Mouse (Mus musculus) forebrain, embryonic 12.5 days (tissue): ENCODE data around the gene Senp7. TPM values are rescaled to one million over a fixed set of nuclear protein-coding genes. Genes with fewer than 3 reads are reported as not detected.
A peak's percentile ranks its signal among the peaks of the same experiment; 100 is the strongest.
"Not testable (repeated sequence)": the region's sequence is repeated elsewhere in the genome, so short reads cannot be mapped to it uniquely, and the experiment has no call there.

Experiments
- ATAC-seq: fragments of 200-750 bp; cut with Nextera tagmentation; 2 replicates; pipeline ENCODE4 v1.8.0; 2017; ENCODE audit warnings: moderate TSS enrichment; ENCODE audit not compliant: low FRiP score
- H3K27ac ChIP-seq: fragments of 300-500 bp; sonication (generic); 2 replicates; pipeline ENCODE4 v1.5.1; 2016; ENCODE audit warnings: mild to moderate bottlenecking
- H3K27me3 ChIP-seq: fragments of 300-500 bp; sonication (generic); 2 replicates; pipeline ENCODE4 v1.6.1; 2016; ENCODE audit warnings: mild to moderate bottlenecking
- H3K36me3 ChIP-seq: fragments of 300-500 bp; sonication (generic); replicated peaks from 2 replicates; pipeline ENCODE4 v1.6.1; 2016; ENCODE audit warnings: mild to moderate bottlenecking
- H3K4me1 ChIP-seq: fragments of 300-500 bp; sonication (generic); 2 replicates; pipeline ENCODE4 v1.6.1; 2016
- H3K4me2 ChIP-seq: fragments of 300-500 bp; sonication (generic); 2 replicates; pipeline ENCODE4 v1.6.1; 2016; ENCODE audit warnings: mild to moderate bottlenecking, moderate library complexity
- H3K4me3 ChIP-seq: fragments of 300-500 bp; sonication (generic); replicated peaks from 2 replicates; pipeline ENCODE4 v1.5.1; 2016; ENCODE audit warnings: mild to moderate bottlenecking
- H3K9ac ChIP-seq: fragments of 300-500 bp; sonication (generic); 2 replicates; pipeline ENCODE4 v1.6.1; 2016; ENCODE audit warnings: mild to moderate bottlenecking
- H3K9me3 ChIP-seq: fragments of 300-500 bp; sonication (generic); 2 replicates; pipeline ENCODE4 v1.6.1; 2016
- WGBS: fragments of 180-500 bp; shearing (Covaris S2); methylation state at CpG from one replicate; pipeline ENCODE4 v1.1.7; 2016; 5-methylcytosine and 5-hydroxymethylcytosine counted together
- polyA plus RNA-seq: library from polyadenylated mRNA; unstranded; fragments of >200 nt; fragmentation: Nextera tagmentation; extraction: Ambion mirVana; gene quantifications from 2 replicates; pipeline ENCODE4 v1.2.1, GENCODE M21; 2016

Gene Senp7
- polyA plus RNA-seq = 43.8 and 49.2 TPM in 2 replicates

- H3K4me2 ChIP-seq, H3K4me1 ChIP-seq, H3K27ac ChIP-seq, H3K27me3 ChIP-seq, H3K9ac ChIP-seq, H3K4me3 ChIP-seq, H3K36me3 ChIP-seq, ATAC-seq, H3K9me3 ChIP-seq: not testable (repeated sequence)
- WGBS = no CpG with 5 or more reads among the region's 4 CpGs
Observed at GRCm38 (mm10) chr16:56048038-56048437, at the start of gene Senp7. Gene Senp7, plus strand, starts transcription at chr16:56048338.

DNA sequence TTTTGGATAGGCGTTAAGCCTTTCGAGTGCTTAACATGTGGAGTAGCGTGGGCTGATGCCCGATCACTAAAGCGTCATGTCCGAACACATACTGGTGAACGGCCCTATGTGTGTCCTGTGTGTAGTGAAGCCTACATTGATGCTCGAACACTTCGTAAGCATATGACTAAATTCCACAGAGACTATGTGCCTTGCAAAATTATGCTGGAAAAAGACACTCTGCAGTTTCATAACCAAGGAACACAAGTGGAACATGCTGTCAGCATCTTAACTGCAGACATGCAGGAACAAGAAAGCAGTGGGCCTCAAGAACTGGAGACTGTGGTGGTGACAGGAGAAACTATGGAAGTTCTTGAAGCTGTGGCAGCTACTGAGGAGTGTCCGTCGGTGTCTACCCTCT lies 41.3 kb upstream of the Senp7 start:
- H3K27ac ChIP-seq = no peak overlapping the region
- no peaks in the 10 kb centered on the region for H3K4me1 ChIP-seq
- H3K4me3 ChIP-seq = no peak overlapping the region
- H3K9me3 ChIP-seq = no peaks in the 10 kb centered on the region
- ATAC-seq = no peak
- no peak overlapping the region for H3K9ac ChIP-seq
- no peak overlapping the region for H3K4me2 ChIP-seq
- no peaks in the 10 kb centered on the region for H3K27me3 ChIP-seq
- peaks cover 61% of the 10 kb centered on the region for H3K36me3 ChIP-seq
- WGBS = 97% methylated on average over 11 of the region's 11 CpGs

- Histone ChIP-seq H3K27ac (no peak overlapping the region), H3K9ac (no peak overlapping the region), H3K4me2 (no peak overlapping the region), H3K36me3 (peaks cover 54% of the 10 kb centered on the region), H3K27me3 (no peaks in the 10 kb centered on the region), H3K9me3 (no peaks in the 10 kb centered on the region), H3K4me3 (no peak overlapping the region), H3K4me1 (no peaks in the 10 kb centered on the region)
- WGBS = 100% methylated on average over 1 of the region's 1 CpGs
- ATAC-seq = no peak
Observed at GRCm38 (mm10) chr16:56008862-56009261, 39.3 kb upstream of the Senp7 start.

- Histone ChIP-seq H3K9ac (no peak overlapping the region), H3K36me3 (peaks cover 43% of the 10 kb centered on the region), H3K4me2 (no peak overlapping the region), H3K9me3 (no peaks in the 10 kb centered on the region), H3K27me3 (no peaks in the 10 kb centered on the region), H3K27ac (no peak overlapping the region), H3K4me1 (no peaks in the 10 kb centered on the region), H3K4me3 (no peak overlapping the region)
- WGBS = 92% methylated on average over 10 of the region's 10 CpGs
- ATAC-seq = peak; percentile 49; the same call in 1 of the 2 replicates
Observed at GRCm38 (mm10) chr16:56012789-56013743, 35.1 kb upstream of the Senp7 start.

- H3K4me3 ChIP-seq = no peak overlapping the region
- H3K4me2 ChIP-seq = no peak overlapping the region
- peaks cover 50% of the 10 kb centered on the region for H3K36me3 ChIP-seq
- no peak for ATAC-seq
- no peak overlapping the region for H3K9ac ChIP-seq
- no peaks in the 10 kb centered on the region for H3K9me3 ChIP-seq
- no peak overlapping the region for H3K27ac ChIP-seq
- no peaks in the 10 kb centered on the region for H3K4me1 ChIP-seq
- 89% methylated on average over 7 of the region's 7 CpGs for WGBS
- no peaks in the 10 kb centered on the region for H3K27me3 ChIP-seq
Observed at GRCm38 (mm10) chr16:56014076-56014475, 34.1 kb upstream of the Senp7 start.

DNA sequence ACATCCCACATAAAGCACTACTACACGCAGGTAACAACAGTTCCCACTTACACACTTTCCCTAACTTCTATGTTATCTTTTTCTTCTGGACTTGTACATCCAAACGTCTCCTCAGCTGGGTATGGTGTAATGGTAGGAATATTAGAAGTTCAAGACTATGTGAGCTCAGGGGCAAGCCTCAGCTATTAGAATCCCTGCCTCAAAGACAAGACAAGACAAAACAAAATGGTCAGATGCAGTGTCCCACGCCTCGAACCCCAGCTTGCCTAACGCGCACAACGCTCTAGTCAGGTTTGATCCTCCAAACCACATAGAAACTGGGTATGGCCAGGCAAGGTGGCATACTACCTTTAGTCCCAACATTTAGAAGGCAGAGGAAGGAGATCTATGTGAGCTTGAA lies 28.5 kb upstream of the Senp7 start:
- Histone ChIP-seq H3K27me3 (no peaks in the 10 kb centered on the region), H3K4me1 (no peaks in the 10 kb centered on the region), H3K9ac (no peak overlapping the region), H3K4me3 (no peak overlapping the region), H3K9me3 (no peaks in the 10 kb centered on the region), H3K27ac (no peak overlapping the region), H3K36me3 (peaks cover 53% of the 10 kb centered on the region), H3K4me2 (no peak overlapping the region)
- no peak for ATAC-seq
- 96% methylated on average over 7 of the region's 7 CpGs for WGBS

GRCm38 (mm10) chr16:56027854-56028629 lies 20.1 kb upstream of the Senp7 start:
- peak overlapping the region; percentile 90 for H3K4me3 ChIP-seq
- WGBS = 47% methylated on average over 12 of the region's 12 CpGs
- peak overlapping the region; percentile 94 for H3K9ac ChIP-seq
- H3K4me1 ChIP-seq = peaks cover 24% of the 10 kb centered on the region
- H3K9me3 ChIP-seq = no peaks in the 10 kb centered on the region
- no peak for ATAC-seq
- H3K27ac ChIP-seq = no peak overlapping the region
- H3K36me3 ChIP-seq = peaks cover 34% of the 10 kb centered on the region
- H3K27me3 ChIP-seq = no peaks in the 10 kb centered on the region
- H3K4me2 ChIP-seq = peak overlapping the region; percentile 75

GRCm38 (mm10) chr16:56028722-56029551 lies 19.2 kb upstream of the Senp7 start:
- peaks cover 24% of the 10 kb centered on the region for H3K4me1 ChIP-seq
- H3K36me3 ChIP-seq = peaks cover 36% of the 10 kb centered on the region
- H3K27ac ChIP-seq = peak overlapping the region; percentile 93
- peak; percentile 87 for ATAC-seq
- under 1% methylated on average over 61 of the region's 62 CpGs for WGBS
- H3K4me2 ChIP-seq = peak overlapping the region; percentile 75
- H3K9ac ChIP-seq = peak overlapping the region; percentile 94
- no peaks in the 10 kb centered on the region for H3K9me3 ChIP-seq
- peak overlapping the region; percentile 90 for H3K4me3 ChIP-seq
- no peaks in the 10 kb centered on the region for H3K27me3 ChIP-seq

- Histone ChIP-seq H3K9me3 (no peaks in the 10 kb centered on the region), H3K4me3 (peak within 1 kb of the TSS; percentile 90), H3K27ac (peak within 1 kb of the TSS; percentile 93), H3K36me3 (peaks cover 40% of the 10 kb centered on the region), H3K4me1 (peaks cover 24% of the 10 kb centered on the region), H3K4me2 (peak within 1 kb of the TSS; percentile 75), H3K9ac (peak within 1 kb of the TSS; percentile 94), H3K27me3 (no peaks in the 10 kb centered on the region)
- under 1% methylated on average over 39 of the region's 39 CpGs for WGBS
- peak; percentile 100 for ATAC-seq
Observed at GRCm38 (mm10) chr16:56029661-56030082, 18.5 kb upstream of the Senp7 start, which contains the start of gene Pcnp. Gene Pcnp, minus strand, starts transcription at chr16:56029739.

DNA sequence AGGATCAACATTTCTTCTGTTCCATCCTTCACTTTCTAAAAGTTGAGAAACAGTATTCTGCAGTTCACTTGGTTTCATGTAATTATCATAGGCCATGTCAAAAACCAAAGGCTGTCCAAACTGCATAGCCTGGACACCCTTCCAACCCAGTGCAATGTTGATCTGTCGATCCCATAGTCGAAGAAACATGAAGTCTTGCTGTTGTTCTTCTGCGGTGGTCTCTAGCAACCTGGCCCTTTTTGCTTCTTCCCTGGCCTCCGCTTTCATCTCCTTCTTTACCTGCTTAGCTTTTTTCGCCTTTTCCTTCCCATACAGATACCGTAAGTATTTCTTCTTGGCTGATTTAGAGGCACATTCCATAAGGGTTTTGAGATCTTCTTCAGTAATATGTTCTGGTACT lies 13.6 kb upstream of the Senp7 start:
- Histone ChIP-seq H3K9ac (no peak overlapping the region), H3K4me1 (peaks cover 20% of the 10 kb centered on the region), H3K27me3 (no peaks in the 10 kb centered on the region), H3K27ac (no peak overlapping the region), H3K4me2 (no peak overlapping the region), H3K36me3 (peaks cover 31% of the 10 kb centered on the region), H3K4me3 (no peak overlapping the region), H3K9me3 (no peaks in the 10 kb centered on the region)
- ATAC-seq = no peak
- 95% methylated on average over 6 of the region's 6 CpGs for WGBS

DNA sequence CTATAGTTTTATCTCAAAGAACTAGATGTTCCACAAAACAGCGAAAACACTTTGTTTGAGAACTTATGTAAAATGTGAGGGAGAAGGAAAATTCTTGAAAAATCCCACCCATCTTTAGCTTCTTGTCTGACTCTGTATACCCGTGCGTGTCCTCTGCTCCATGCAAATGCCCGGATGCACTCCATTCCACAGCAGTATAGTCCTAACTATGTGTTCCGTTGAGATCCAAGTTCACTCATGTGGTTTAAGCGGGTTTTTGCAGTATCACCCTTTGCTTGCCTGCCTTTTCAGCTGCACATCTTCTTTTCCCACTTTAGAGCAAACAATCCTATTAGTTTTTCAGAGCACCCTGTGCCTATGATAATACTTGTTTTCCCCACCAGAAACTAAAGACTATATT lies 11.6 kb upstream of the Senp7 start:
- 66% methylated on average over 6 of the region's 6 CpGs for WGBS
- no peak for ATAC-seq
- H3K9me3 ChIP-seq = no peaks in the 10 kb centered on the region

More for the DNA sequence above, 11.6 kb upstream of the Senp7 start:
- H3K4me3 ChIP-seq = peak overlapping the region; percentile 87
- no peaks in the 10 kb centered on the region for H3K27me3 ChIP-seq
- H3K36me3 ChIP-seq = peaks cover 31% of the 10 kb centered on the region
- peak overlapping the region; percentile 75 for H3K9ac ChIP-seq
- H3K4me1 ChIP-seq = peaks cover 13% of the 10 kb centered on the region
- H3K27ac ChIP-seq = no peak overlapping the region
- H3K4me2 ChIP-seq = peak overlapping the region; percentile 69
